Mouse (Mus musculus) intestine, postnatal 0 days (tissue): ENCODE measurements around the gene Cfap65. TPM values are rescaled to one million over a fixed set of nuclear protein-coding genes. Genes with fewer than 3 reads are reported as not detected.

Experiments
- ATAC-seq: fragments of 200-750 bp; cut with Nextera tagmentation; 2 replicates; pipeline ENCODE4 v1.8.0; 2017; ENCODE audit warnings: mild to moderate bottlenecking, moderate TSS enrichment, moderate library complexity
- H3K27ac ChIP-seq: fragments of 300-500 bp; sonication (generic); 2 replicates; pipeline ENCODE4 v1.5.1; 2014; ENCODE audit warnings: mild to moderate bottlenecking, low read depth, low read length, moderate library complexity
- H3K27me3 ChIP-seq: fragments of 300-500 bp; sonication (generic); replicated peaks from 2 replicates; pipeline ENCODE4 v1.6.1; 2014; ENCODE audit warnings: low read length, mixed read lengths; ENCODE audit not compliant: control insufficient read depth, insufficient read depth
- H3K36me3 ChIP-seq: fragments of 300-500 bp; sonication (generic); 2 replicates; pipeline ENCODE4 v1.6.1; 2014; ENCODE audit warnings: mild to moderate bottlenecking, moderate library complexity; ENCODE audit not compliant: control insufficient read depth, insufficient read depth
- H3K4me1 ChIP-seq: fragments of 300-500 bp; sonication (generic); replicated peaks from 2 replicates; pipeline ENCODE4 v1.6.1; 2014; ENCODE audit warnings: antibody characterized with exemption, low read length, mixed read lengths; ENCODE audit not compliant: control insufficient read depth, insufficient read depth
- H3K4me2 ChIP-seq: fragments of 300-500 bp; sonication (generic); replicated peaks from 2 replicates; pipeline ENCODE4 v1.6.1; 2014; ENCODE audit warnings: low read depth, mild to moderate bottlenecking, moderate library complexity
- H3K4me3 ChIP-seq: fragments of 300-500 bp; sonication (generic); 2 replicates; pipeline ENCODE4 v1.5.1; 2014; ENCODE audit warnings: low read depth, low read length
- H3K9ac ChIP-seq: fragments of 300-500 bp; sonication (generic); 2 replicates; pipeline ENCODE4 v1.6.1; 2014; ENCODE audit warnings: mild to moderate bottlenecking, low read depth, low read length
- H3K9me3 ChIP-seq: fragments of 300-500 bp; sonication (generic); 2 replicates; pipeline ENCODE4 v1.6.1; 2016; ENCODE audit warnings: mixed run types; ENCODE audit not compliant: control insufficient read depth
- CTCF ChIP-seq: sonication (generic); IDR thresholded peaks from 2 replicates; pipeline ENCODE4 v1.5.1; 2016; ENCODE audit warnings: low read depth, mild to moderate bottlenecking, control low read depth, antibody characterized with exemption, moderate library complexity
- WGBS: fragments of 180-500 bp; shearing (Covaris S2); extraction: QIAGEN DNeasy Blood & Tissue Kit; methylation state at CpG from one replicate; pipeline ENCODE4 v1.1.7; 2014; 5-methylcytosine and 5-hydroxymethylcytosine counted together
- polyA plus RNA-seq: library from polyadenylated mRNA; unstranded; fragments of >200 nt; fragmentation: Nextera tagmentation; extraction: Ambion mirVana; gene quantifications from 2 replicates; pipeline ENCODE4 v1.2.1, GENCODE M21; 2015

The Cfap65 gene
- polyA plus RNA-seq, 1 experiment from 2014 or later, result 0.03 TPM

DNA sequence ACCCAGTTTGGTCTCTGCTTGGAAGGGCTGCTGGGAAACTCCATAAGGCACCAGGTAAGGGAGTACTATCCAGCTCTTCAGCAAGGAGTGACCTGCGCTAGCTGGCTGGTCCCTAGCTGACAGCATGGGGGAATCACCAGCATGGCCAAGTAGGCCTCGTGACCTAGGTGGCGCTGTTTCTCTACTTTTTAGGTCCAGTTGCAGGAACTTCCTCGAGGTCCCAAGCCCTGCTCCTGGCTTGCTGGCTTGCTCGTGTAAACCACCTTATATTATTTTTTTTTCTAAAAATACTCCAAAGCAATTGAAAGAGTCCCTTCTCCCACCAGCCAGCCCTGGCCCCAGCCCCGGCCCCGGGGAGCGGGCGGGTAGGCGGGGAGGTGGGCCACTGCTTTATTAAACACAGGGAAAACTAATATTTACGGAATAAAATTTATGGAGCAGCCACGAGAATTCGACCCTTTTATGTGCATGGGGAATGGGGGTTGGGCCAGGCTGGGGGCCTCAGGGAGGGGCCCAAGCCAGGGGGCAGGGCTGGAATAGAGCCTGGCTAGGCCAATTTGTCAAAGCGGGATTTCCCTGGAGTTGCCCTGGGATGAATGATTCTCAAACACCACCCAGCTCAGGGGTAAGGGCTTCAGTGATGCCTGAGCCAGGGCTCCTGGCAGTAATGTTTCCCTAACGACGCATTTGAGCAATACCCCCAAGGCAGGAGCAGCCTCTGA, 29.3 kb upstream of the Cfap65 start:
- Histone ChIP-seq H3K9me3 (no peaks in the 10 kb centered on the region), H3K27ac (no peak overlapping the region; the same call in 1 of the 2 replicates), H3K36me3 (no peaks in the 10 kb centered on the region), H3K4me1 (peaks cover 13% of the 10 kb centered on the region), H3K27me3 (no peaks in the 10 kb centered on the region), H3K4me2 (peak overlapping the region; percentile 46), H3K4me3 (peak overlapping the region; percentile 12; the same call in 1 of the 2 replicates), H3K9ac (0 out of 2 replicates have a peak overlapping the region, but pooled peaks have one; percentile 8)
- no peak for ATAC-seq
- peak; percentile 88 for TF ChIP-seq CTCF
- WGBS, result 9% methylated on average over 16 of the region's 16 CpGs

DNA sequence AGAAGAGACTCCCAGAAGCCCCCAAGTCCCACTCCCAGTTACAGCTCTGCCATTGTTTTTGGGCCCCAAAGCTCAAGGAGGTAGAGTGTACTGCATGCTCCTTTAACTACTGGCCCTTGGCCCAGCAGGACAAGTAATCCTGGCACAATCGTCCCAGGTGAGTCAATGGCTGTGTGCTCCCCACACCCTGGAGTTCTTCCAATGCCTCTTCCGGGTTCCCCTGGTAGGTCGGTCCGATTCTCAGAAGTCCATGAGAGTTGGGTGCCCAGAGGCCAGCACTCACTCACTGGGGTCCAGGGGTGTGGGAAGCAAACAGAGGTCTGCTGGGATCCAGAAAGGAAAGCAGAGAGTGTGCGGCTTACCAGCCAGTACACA, 27.4 kb upstream of the Cfap65 start:
- peaks cover 5% of the 10 kb centered on the region for H3K4me1 ChIP-seq
- ATAC-seq, result peak; percentile 51
- no peaks in the 10 kb centered on the region for H3K9me3 ChIP-seq
- H3K9ac ChIP-seq, result 0 out of 2 replicates have a peak overlapping the region, but pooled peaks have one; percentile 31
- H3K36me3 ChIP-seq, result no peaks in the 10 kb centered on the region
- WGBS, result 53% methylated on average over 5 of the region's 5 CpGs
- no peak overlapping the region for H3K4me3 ChIP-seq
- TF ChIP-seq CTCF, result no peak
- H3K4me2 ChIP-seq, result peak overlapping the region; percentile 28
- no peaks in the 10 kb centered on the region for H3K27me3 ChIP-seq
- H3K27ac ChIP-seq, result peak overlapping the region; percentile 89

DNA sequence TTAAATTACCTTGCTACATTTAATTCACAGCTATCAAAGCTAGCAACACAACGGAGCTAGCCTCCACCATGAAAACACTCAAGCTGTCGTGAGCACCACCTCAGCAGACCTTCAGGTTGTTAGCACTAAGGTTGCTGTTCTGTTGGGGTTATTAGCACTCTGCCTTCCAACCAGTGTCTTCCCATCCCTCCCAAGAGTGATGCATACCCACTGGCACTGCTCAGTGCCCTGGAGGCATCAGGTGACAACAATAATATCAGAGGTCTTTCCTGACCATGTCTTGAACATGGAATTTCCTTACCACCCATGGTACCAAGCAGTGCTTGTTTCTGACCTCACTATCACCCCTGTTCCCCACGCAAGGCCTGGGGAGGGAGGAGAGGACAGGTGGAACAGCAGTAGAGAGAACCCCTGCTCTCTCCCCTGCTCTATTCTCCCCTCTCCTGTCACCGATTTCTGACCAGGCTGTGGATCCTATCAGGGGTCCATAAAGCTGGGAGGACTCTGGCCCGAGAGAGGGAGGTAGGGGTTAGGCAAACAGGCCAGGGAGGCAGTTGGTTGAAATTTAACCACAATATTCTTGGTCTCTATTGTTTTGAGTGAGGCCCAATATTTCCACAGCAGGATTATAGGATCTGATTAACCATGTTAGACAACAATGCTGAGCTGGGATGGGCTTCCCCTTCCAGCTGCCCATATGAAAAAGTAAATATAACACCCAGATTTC, 26.9 kb upstream of the Cfap65 start:
- no peaks in the 10 kb centered on the region for H3K9me3 ChIP-seq
- peak overlapping the region; percentile 89 for H3K27ac ChIP-seq
- H3K9ac ChIP-seq, result 0 out of 2 replicates have a peak overlapping the region, but pooled peaks have one; percentile 31
- no peak for TF ChIP-seq CTCF
- no peaks in the 10 kb centered on the region for H3K36me3 ChIP-seq
- no peak overlapping the region for H3K4me3 ChIP-seq
- 34% methylated on average over 5 of the region's 5 CpGs for WGBS
- peak overlapping the region; percentile 28 for H3K4me2 ChIP-seq
- peaks cover 5% of the 10 kb centered on the region for H3K4me1 ChIP-seq
- ATAC-seq, result peak; percentile 52
- H3K27me3 ChIP-seq, result no peaks in the 10 kb centered on the region

DNA sequence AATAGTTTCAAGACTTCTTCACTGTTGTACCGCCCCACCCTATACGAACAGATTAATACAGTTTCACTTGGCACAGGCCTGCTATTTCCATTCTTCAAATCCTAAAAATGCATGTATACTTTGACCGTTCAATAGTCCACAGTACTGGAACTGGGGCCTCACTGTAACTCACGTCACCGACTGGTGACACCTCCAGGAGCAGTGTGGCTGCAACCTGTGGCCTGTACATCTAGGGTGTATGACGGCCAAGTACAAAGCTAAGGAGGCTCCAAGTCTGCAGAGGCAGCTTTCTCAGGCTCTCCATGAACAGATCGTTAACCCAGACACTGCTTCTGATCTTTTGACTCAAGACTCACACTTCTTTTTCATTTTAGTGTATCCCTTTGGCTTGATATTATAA, 26.3 kb upstream of the Cfap65 start:
- Histone ChIP-seq H3K27ac (peak overlapping the region; percentile 89), H3K36me3 (no peaks in the 10 kb centered on the region), H3K4me3 (no peak overlapping the region), H3K4me2 (peak overlapping the region; percentile 37), H3K9ac (no peak overlapping the region), H3K4me1 (peaks cover 5% of the 10 kb centered on the region), H3K9me3 (no peaks in the 10 kb centered on the region), H3K27me3 (no peaks in the 10 kb centered on the region)
- ATAC-seq, result peak; percentile 93
- TF ChIP-seq CTCF, result no peak
- WGBS, result 40% methylated on average over 7 of the region's 7 CpGs

DNA sequence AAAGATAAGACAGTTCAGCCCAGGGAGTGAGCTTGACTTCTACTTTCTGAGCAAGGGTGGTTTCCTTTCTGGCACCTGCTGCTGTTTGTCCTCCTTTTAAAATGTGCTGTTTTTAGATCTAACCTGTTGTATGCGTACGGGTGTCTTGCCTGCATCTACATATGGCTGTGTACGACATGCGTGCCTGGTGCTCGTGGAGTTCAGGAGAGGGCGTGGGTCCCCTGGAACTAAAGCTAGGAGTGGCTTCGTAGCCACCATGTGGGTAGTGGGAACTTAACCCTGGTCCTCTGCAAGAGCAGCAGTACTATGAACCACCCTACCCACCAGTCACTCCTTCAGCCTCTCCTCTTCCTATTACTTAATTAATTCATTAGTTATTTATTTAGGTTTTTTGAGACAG, 24.7 kb upstream of the Cfap65 start:
- peaks cover 5% of the 10 kb centered on the region for H3K4me1 ChIP-seq
- TF ChIP-seq CTCF, result no peak
- H3K9me3 ChIP-seq, result no peaks in the 10 kb centered on the region
- WGBS, result 47% methylated on average over 7 of the region's 7 CpGs
- H3K4me3 ChIP-seq, result no peak overlapping the region
- H3K9ac ChIP-seq, result no peak overlapping the region
- H3K36me3 ChIP-seq, result no peaks in the 10 kb centered on the region
- no peaks in the 10 kb centered on the region for H3K27me3 ChIP-seq
- H3K4me2 ChIP-seq, result no peak overlapping the region
- ATAC-seq, result no peak
- peak overlapping the region; percentile 57 for H3K27ac ChIP-seq

DNA sequence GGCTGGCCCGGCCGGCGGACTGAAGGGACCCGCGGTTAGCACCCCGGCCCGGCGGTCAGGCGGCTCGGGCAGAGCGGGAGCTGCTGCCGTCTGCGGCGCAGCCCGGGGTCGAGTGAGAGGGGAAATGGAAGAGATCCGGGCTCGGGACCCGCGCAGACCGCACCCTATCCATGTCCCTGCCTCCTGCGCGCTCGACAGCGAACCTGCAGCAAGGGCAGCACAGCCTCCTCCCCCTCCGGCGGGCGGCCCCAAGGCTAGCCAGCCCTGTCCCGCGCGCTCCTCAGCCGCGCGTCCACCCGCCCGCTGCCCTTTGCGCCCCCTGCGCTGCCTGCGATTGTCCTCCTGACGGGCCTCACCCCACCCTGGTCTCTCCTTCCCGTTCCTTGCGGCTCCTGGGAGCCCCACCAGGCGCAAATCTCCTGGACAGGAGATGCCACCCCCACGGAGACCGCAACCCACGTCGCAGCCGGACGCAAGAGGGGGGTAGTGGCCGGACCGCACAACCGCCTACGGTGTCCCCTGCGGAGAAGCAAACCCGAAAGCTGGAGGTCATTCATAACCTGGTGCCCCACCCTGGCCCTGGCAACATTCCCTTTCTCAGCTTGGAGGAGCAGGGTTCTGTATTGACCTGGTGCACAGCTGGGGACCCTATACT, 16.3 kb upstream of the Cfap65 start, which contains the start of gene Ihh:
Ihh (minus strand) TSS at position 117 of the 655 bp plus-strand sequence.
- peaks cover 38% of the 10 kb centered on the region for H3K27me3 ChIP-seq
- under 1% methylated on average over 54 of the region's 55 CpGs for WGBS
- peak within 1 kb of the TSS; percentile 84 for H3K9ac ChIP-seq
- H3K27ac ChIP-seq, result peak within 1 kb of the TSS; percentile 95
- peak within 1 kb of the TSS; percentile 78 for H3K4me2 ChIP-seq
- peak within 1 kb of the TSS; percentile 70 for H3K4me3 ChIP-seq
- peaks cover 3% of the 10 kb centered on the region; the same call in 1 of the 2 replicates for H3K4me1 ChIP-seq
- TF ChIP-seq CTCF, result peak; percentile 22; the same call in 1 of the 2 replicates
- H3K36me3 ChIP-seq, result peaks cover 5% of the 10 kb centered on the region; the same call in 1 of the 2 replicates
- peak; percentile 84 for ATAC-seq
- no peaks in the 10 kb centered on the region for H3K9me3 ChIP-seq
